Mouse (Mus musculus) thymus, adult 2 months (tissue): ENCODE data around the gene Ssh2. TPM values are rescaled to one million over a fixed set of nuclear protein-coding genes. Genes with fewer than 3 reads are reported as not detected.

ENCODE experiments used
- DNase-seq: peaks from one replicate; pipeline ENCODE4 v3.0.0; 2021
- H3K27ac ChIP-seq: fragments of 200-500 bp; 2 replicates; pipeline ENCODE4 v1.5.1; 2012; ENCODE audit warnings: low read length, control low read depth; ENCODE audit not compliant: control insufficient read depth, insufficient read depth
- H3K27me3 ChIP-seq: fragments of 200-500 bp; 2 replicates; pipeline ENCODE4 v1.6.1; 2012; ENCODE audit warnings: mild to moderate bottlenecking, low read length, moderate library complexity, mixed read lengths; ENCODE audit not compliant: control insufficient read depth, insufficient read depth
- H3K36me3 ChIP-seq: fragments of 200-500 bp; 2 replicates; pipeline ENCODE4 v1.6.1; 2012; ENCODE audit warnings: mild to moderate bottlenecking, low read length, moderate library complexity; ENCODE audit not compliant: control insufficient read depth, insufficient read depth
- H3K4me1 ChIP-seq: fragments of 200-500 bp; replicated peaks from 2 replicates; pipeline ENCODE4 v1.6.1; 2012; ENCODE audit warnings: low read length; ENCODE audit not compliant: control insufficient read depth, insufficient read depth
- H3K4me3 ChIP-seq: fragments of 200-500 bp; 2 replicates; pipeline ENCODE4 v1.5.1; 2012; ENCODE audit warnings: mild to moderate bottlenecking, low read length, control low read depth, moderate library complexity; ENCODE audit not compliant: control insufficient read depth, insufficient read depth
- CTCF ChIP-seq: fragments of 200-500 bp; IDR thresholded peaks from 2 replicates; pipeline ENCODE4 v1.5.1; 2012; ENCODE audit warnings: mild to moderate bottlenecking, control low read depth, low read length, moderate library complexity, borderline replicate concordance; ENCODE audit not compliant: control insufficient read depth, poor library complexity, insufficient read depth; ENCODE audit errors: extremely low read depth
- POLR2A ChIP-seq: fragments of 200-500 bp; IDR thresholded peaks from 2 replicates; pipeline ENCODE4 v1.6.1; 2012; ENCODE audit warnings: mild to moderate bottlenecking, low read length, control low read depth, moderate library complexity; ENCODE audit not compliant: control insufficient read depth, poor library complexity, insufficient read depth; ENCODE audit errors: extremely low read depth
- WGBS: fragments of 180-500 bp; shearing (Covaris S2); methylation state at CpG from one replicate; pipeline ENCODE4 v1.1.7; 2018; 5-methylcytosine and 5-hydroxymethylcytosine counted together
- polyA plus RNA-seq: library from polyadenylated mRNA; depleted of rRNA; stranded (reverse); fragments of >200 nt; gene quantifications from 2 replicates; pipeline ENCODE4 v1.2.3, GENCODE M21; 2012; rRNA removed

Gene Ssh2
- polyA plus RNA-seq = 28.6 and 30.0 TPM in 2 replicates

- H3K36me3 ChIP-seq = no peaks in the 10 kb centered on the region
- H3K4me1 ChIP-seq = peaks cover 3% of the 10 kb centered on the region; the same call in 1 of the 2 replicates
- WGBS = under 1% methylated on average over 82 of the region's 82 CpGs
- H3K27me3 ChIP-seq = no peaks in the 10 kb centered on the region
- peak; percentile 82 for DNase-seq
- H3K4me3 ChIP-seq = peak within 1 kb of the TSS; percentile 60
- no peak; the same call in 1 of the 2 replicates for TF ChIP-seq CTCF
- no peak for TF ChIP-seq POLR2A
- peak within 1 kb of the TSS; percentile 67 for H3K27ac ChIP-seq
Measured at GRCm38 (mm10) chr11:77215951-77216760, at the start of gene Ssh2. Ssh2 (plus strand) TSS chr11:77216287.

- Histone ChIP-seq H3K36me3 (no peaks in the 10 kb centered on the region), H3K4me1 (no peaks in the 10 kb centered on the region), H3K27ac (no peak overlapping the region), H3K27me3 (no peaks in the 10 kb centered on the region), H3K4me3 (no peak overlapping the region)
- DNase-seq = no peak
- TF ChIP-seq CTCF (no peak), POLR2A (no peak)
- WGBS = 94% methylated on average over 4 of the region's 4 CpGs
Measured at GRCm38 (mm10) chr11:77173731-77174130, 42.4 kb upstream of the Ssh2 start.

- Histone ChIP-seq H3K27ac (no peak overlapping the region), H3K4me1 (no peaks in the 10 kb centered on the region), H3K27me3 (no peaks in the 10 kb centered on the region), H3K4me3 (no peak overlapping the region), H3K36me3 (no peaks in the 10 kb centered on the region)
- no peak for DNase-seq
- TF ChIP-seq CTCF (no peak), POLR2A (no peak)
- WGBS = 93% methylated on average over 7 of the region's 7 CpGs
Measured at GRCm38 (mm10) chr11:77174531-77174930, 41.6 kb upstream of the Ssh2 start.

GRCm38 (mm10) chr11:77179771-77180170, 36.3 kb upstream of the Ssh2 start:
- DNase-seq = no peak
- Histone ChIP-seq H3K4me1 (peaks cover 5% of the 10 kb centered on the region), H3K36me3 (no peaks in the 10 kb centered on the region), H3K4me3 (no peak overlapping the region), H3K27ac (no peak overlapping the region), H3K27me3 (no peaks in the 10 kb centered on the region)
- TF ChIP-seq POLR2A = no peak
- no peak for TF ChIP-seq CTCF
- 96% methylated on average over 3 of the region's 3 CpGs for WGBS

- H3K36me3 ChIP-seq = no peaks in the 10 kb centered on the region
- H3K4me3 ChIP-seq = no peak overlapping the region
- peak; percentile 27 for DNase-seq
- no peaks in the 10 kb centered on the region for H3K27me3 ChIP-seq
- TF ChIP-seq POLR2A = no peak
- no peak for TF ChIP-seq CTCF
- 40% methylated on average over 4 of the region's 4 CpGs for WGBS
- peaks cover 5% of the 10 kb centered on the region for H3K4me1 ChIP-seq
- no peak overlapping the region for H3K27ac ChIP-seq
Measured at GRCm38 (mm10) chr11:77180886-77181285, 35.2 kb upstream of the Ssh2 start.

- Histone ChIP-seq H3K4me1 (peaks cover 5% of the 10 kb centered on the region), H3K27me3 (no peaks in the 10 kb centered on the region), H3K27ac (no peak overlapping the region), H3K4me3 (no peak overlapping the region), H3K36me3 (no peaks in the 10 kb centered on the region)
- 90% methylated on average over 5 of the region's 5 CpGs for WGBS
- TF ChIP-seq CTCF = no peak
- TF ChIP-seq POLR2A = no peak
- DNase-seq = no peak
Measured at GRCm38 (mm10) chr11:77181528-77181927, 34.6 kb upstream of the Ssh2 start.

GRCm38 (mm10) chr11:77182041-77182440, 34.0 kb upstream of the Ssh2 start:
- Histone ChIP-seq H3K4me3 (no peak overlapping the region), H3K27ac (no peak overlapping the region), H3K4me1 (peaks cover 5% of the 10 kb centered on the region), H3K36me3 (no peaks in the 10 kb centered on the region), H3K27me3 (no peaks in the 10 kb centered on the region)
- 97% methylated on average over 2 of the region's 2 CpGs for WGBS
- no peak for TF ChIP-seq POLR2A
- TF ChIP-seq CTCF = no peak
- DNase-seq = no peak

- H3K27ac ChIP-seq = no peak overlapping the region
Measured at GRCm38 (mm10) chr11:77182616-77183015, 33.5 kb upstream of the Ssh2 start.

More at GRCm38 (mm10) chr11:77182616-77183015, 33.5 kb upstream of the Ssh2 start:
- Histone ChIP-seq H3K4me1 (peaks cover 5% of the 10 kb centered on the region), H3K36me3 (no peaks in the 10 kb centered on the region), H3K27me3 (no peaks in the 10 kb centered on the region), H3K4me3 (no peak overlapping the region)
- TF ChIP-seq POLR2A (no peak), CTCF (no peak)
- no peak for DNase-seq
- 92% methylated on average over 2 of the region's 2 CpGs for WGBS
